Mouse (Mus musculus) urinary bladder, adult 18-20 months (tissue): Measurements from ENCODE around the gene 1700037C18Rik.

ENCODE experiments used
- DNase-seq, 2 experiments: peaks; one replicate each; pipeline ENCODE4 v3.0.0; 2022; ENCODE audit warnings: low spot score in 2 of 2, mixed read lengths in 2 of 2

1700037C18Rik gene

GRCm38 (mm10) chr16:3908537-3909111 lies at the start of gene 1700037C18Rik, which contains the start of gene Cluap1:
Gene 1700037C18Rik (minus strand): TSS chr16:3908689.
Gene Cluap1 (plus strand): TSS chr16:3908801.
- DNase-seq: peak; percentile 85 to 88

- peak in 1 of 2 experiments; percentile 11 for DNase-seq
Measured at GRCm38 (mm10) chr16:3956369-3956768, 47.9 kb upstream of the 1700037C18Rik start.

GRCm38 (mm10) chr16:3951141-3951540 lies 42.7 kb upstream of the 1700037C18Rik start:
- DNase-seq: no peak

- no peak for DNase-seq
Measured at GRCm38 (mm10) chr16:3934701-3935100, 26.2 kb upstream of the 1700037C18Rik start.

GRCm38 (mm10) chr16:3934091-3934490 lies 25.6 kb upstream of the 1700037C18Rik start:
- no peak for DNase-seq

- no peak for DNase-seq
Measured at GRCm38 (mm10) chr16:3933536-3933935, 25.0 kb upstream of the 1700037C18Rik start.

GRCm38 (mm10) chr16:3929151-3929550 lies 20.7 kb upstream of the 1700037C18Rik start:
- no peak for DNase-seq

GRCm38 (mm10) chr16:3928582-3928981 lies 20.1 kb upstream of the 1700037C18Rik start:
- DNase-seq: no peak

- DNase-seq: no peak
Measured at GRCm38 (mm10) chr16:3923966-3924365, 15.5 kb upstream of the 1700037C18Rik start.

- DNase-seq: no peak
Measured at GRCm38 (mm10) chr16:3923515-3923914, 15.0 kb upstream of the 1700037C18Rik start.

- no peak for DNase-seq
Measured at GRCm38 (mm10) chr16:3920756-3921155, 12.3 kb upstream of the 1700037C18Rik start.

GRCm38 (mm10) chr16:3909118-3909517 lies 629 bp upstream of the 1700037C18Rik start:
- no peak for DNase-seq

GRCm38 (mm10) chr16:3907471-3907870 lies 1.0 kb downstream of the 1700037C18Rik start:
- DNase-seq: no peak

- DNase-seq: no peak
Measured at GRCm38 (mm10) chr16:3896553-3896952, 11.9 kb downstream of the 1700037C18Rik start.

GRCm38 (mm10) chr16:3896046-3896445 lies 12.4 kb downstream of the 1700037C18Rik start:
- DNase-seq: no peak

- DNase-seq: peak in 1 of 2 experiments; percentile 39
Measured at GRCm38 (mm10) chr16:3895173-3895792, 13.2 kb downstream of the 1700037C18Rik start.

- DNase-seq: no peak
Measured at GRCm38 (mm10) chr16:3893739-3894138, 14.8 kb downstream of the 1700037C18Rik start.

- DNase-seq: no peak
Measured at GRCm38 (mm10) chr16:3891621-3892295, 16.7 kb downstream of the 1700037C18Rik start.

GRCm38 (mm10) chr16:3885065-3885670 lies 23.3 kb downstream of the 1700037C18Rik start:
- no peak for DNase-seq

- peak; percentile 93 to 97 for DNase-seq
Measured at GRCm38 (mm10) chr16:3884201-3885064, 24.1 kb downstream of the 1700037C18Rik start, which contains the start of the genes Zfp597 and Gm20695. Gene Zfp597 (minus strand): TSS chr16:3884561. Gene Gm20695 (plus strand): TSS chr16:3884648.

- DNase-seq: no peak
Measured at GRCm38 (mm10) chr16:3876346-3876745, 32.1 kb downstream of the 1700037C18Rik start.
